Mouse (Mus musculus) heart, postnatal 14 days (tissue): Measurements from ENCODE around the gene Notch3. TPM values are rescaled to one million over a fixed set of nuclear protein-coding genes. Genes with fewer than 3 reads are reported as not detected.
"Not testable (repeated sequence)": the region's sequence is repeated elsewhere in the genome, so short reads cannot be mapped to it uniquely, and the experiment has no call there.

Experiments
- DNase-seq, 2 experiments: peaks; one replicate each; pipeline ENCODE4 v3.0.0; 2021 to 2022
- intact Hi-C: fragments of 180-260 bp; cut with DNase I; formaldehyde crosslinking; loops from one replicate; pipeline ENCODE4 v1.15.1; 2025
- long read RNA-seq, 2 experiments: library from polyadenylated mRNA; stranded (forward); transcript quantifications; one replicate each; pipeline ENCODE4 v2.0.0; 2021
- total RNA-seq, 2 experiments: library from RNA; stranded (reverse); gene quantifications; 2 replicates each; pipeline ENCODE4 v1.2.3; 2021

The Notch3 gene
- 10 to 100 TPM; 43.3 to 44.2 TPM for total RNA-seq
- long read RNA-seq, experiment 1, full-length matches to known transcripts: 1 of 7 reads
- long read RNA-seq, experiment 1, partial matches to known transcripts: 3 of 7 reads
- long read RNA-seq, experiment 1, other reads (novel, unspliced or antisense): 3 of 7 reads
- long read RNA-seq, experiment 2, full-length matches to known transcripts: 1 of 7 reads
- long read RNA-seq, experiment 2, partial matches to known transcripts: 0 of 7 reads
- long read RNA-seq, experiment 2, other reads (novel, unspliced or antisense): 6 of 7 reads

- DNase-seq: peak; percentile 78 to 80
- intact Hi-C loops: no loop called here
These were observed at the start of gene Notch3 for GRCm38 (mm10) chr17:32166687-32167086. TSS of gene Notch3 (minus strand) at chr17:32166852.

GRCm38 (mm10) chr17:32215587-32215986 is 48.9 kb upstream of the Notch3 start:
- DNase-seq: not testable (repeated sequence)
- intact Hi-C loops: loop anchor here (10.0 kb wide), 1 partner anchor 531 kb away; no protein-coding TSS in a partner anchor

GRCm38 (mm10) chr17:32211554-32211953 is 44.9 kb upstream of the Notch3 start:
- intact Hi-C loops: loop anchor here (2.0 to 10.0 kb wide), 2 partner anchors 137 to 527 kb away; no protein-coding TSS in a partner anchor

GRCm38 (mm10) chr17:32209752-32210151 is 43.1 kb upstream of the Notch3 start:
- peak; percentile 76 to 87 for DNase-seq
- intact Hi-C loops: loop anchor here (1.0 to 10.0 kb wide), 5 partner anchors 47 to 525 kb away; no protein-coding TSS in a partner anchor

More at GRCm38 (mm10) chr17:32211554-32211953, 44.9 kb upstream of the Notch3 start:
- not testable (repeated sequence) for DNase-seq

GRCm38 (mm10) chr17:32209144-32209543 is 42.5 kb upstream of the Notch3 start:
- peak; percentile 59 to 68 for DNase-seq
- intact Hi-C loops: loop anchor here (5.0 kb wide), 2 partner anchors 47 to 182 kb away; no protein-coding TSS in a partner anchor

GRCm38 (mm10) chr17:32207586-32208245 is 41.1 kb upstream of the Notch3 start:
- peak; percentile 60 to 73 for DNase-seq
- intact Hi-C loops: loop anchor here (5.0 kb wide), 2 partner anchors 45 to 180 kb away; no protein-coding TSS in a partner anchor

- intact Hi-C loops: loop anchor here (5.0 kb wide), 2 partner anchors 43 to 178 kb away; no protein-coding TSS in a partner anchor
These were observed 38.7 kb upstream of the Notch3 start for GRCm38 (mm10) chr17:32205345-32205744.

GRCm38 (mm10) chr17:32202972-32203371 is 36.3 kb upstream of the Notch3 start:
- intact Hi-C loops: no loop called here
- DNase-seq: no peak

More at GRCm38 (mm10) chr17:32205345-32205744, 38.7 kb upstream of the Notch3 start:
- DNase-seq: peak in 1 of 2 experiments; percentile 38

- intact Hi-C loops: no loop called here
- no peak for DNase-seq
These were observed 34.4 kb upstream of the Notch3 start for GRCm38 (mm10) chr17:32201086-32201485.

GRCm38 (mm10) chr17:32199796-32200195 is 33.1 kb upstream of the Notch3 start:
- intact Hi-C loops: no loop called here
- DNase-seq: no peak

- intact Hi-C loops: no loop called here
- DNase-seq: no peak
These were observed 30.5 kb upstream of the Notch3 start for GRCm38 (mm10) chr17:32197156-32197555.

GRCm38 (mm10) chr17:32195725-32196124 is 29.1 kb upstream of the Notch3 start:
- intact Hi-C loops: no loop called here
- DNase-seq: no peak

- DNase-seq: no peak
- intact Hi-C loops: no loop called here
These were observed 26.4 kb upstream of the Notch3 start for GRCm38 (mm10) chr17:32193010-32193409.

- intact Hi-C loops: no loop called here
- no peak for DNase-seq
These were observed 23.2 kb upstream of the Notch3 start for GRCm38 (mm10) chr17:32189850-32190249.

GRCm38 (mm10) chr17:32188863-32189636 is 22.4 kb upstream of the Notch3 start, which contains the start of gene Ephx3:
TSS of gene Ephx3 (minus strand) at chr17:32189549.
- intact Hi-C loops: no loop called here
- no peak for DNase-seq

GRCm38 (mm10) chr17:32183017-32183416 is 16.4 kb upstream of the Notch3 start:
- DNase-seq: no peak
- intact Hi-C loops: no loop called here

GRCm38 (mm10) chr17:32179621-32180491 is 13.2 kb upstream of the Notch3 start:
- DNase-seq: no peak
- intact Hi-C loops: no loop called here

- no peak for DNase-seq
- intact Hi-C loops: no loop called here
These were observed 10.3 kb upstream of the Notch3 start for GRCm38 (mm10) chr17:32176919-32177318.

GRCm38 (mm10) chr17:32173166-32173565 is 6.5 kb upstream of the Notch3 start:
- DNase-seq: peak; percentile 79 to 91
- intact Hi-C loops: no loop called here
